Mouse (Mus musculus) E14TG2a.4 (cell line): ENCODE data around the gene Med27.

ENCODE experiments used
- CTCF ChIP-seq: conservative IDR thresholded peaks from 2 replicates; pipeline ENCODE4 v1.5.1; 2014; ENCODE audit warnings: low read length
- NANOG ChIP-seq: IDR thresholded peaks from 2 replicates; pipeline ENCODE4 v1.6.1; 2014; ENCODE audit warnings: borderline replicate concordance, low read length, mixed read lengths
- POU5F1 ChIP-seq: IDR thresholded peaks from 2 replicates; pipeline ENCODE4 v1.6.1; 2014; ENCODE audit warnings: low read length, borderline replicate concordance

GRCm38 (mm10) chr2:29501381-29501780 is 154.8 kb downstream of the Med27 start:
- TF ChIP-seq CTCF = no peak
- TF ChIP-seq POU5F1 = no peak
- no peak for TF ChIP-seq NANOG
